Mouse (Mus musculus) adrenal gland, adult (tissue): Measurements from ENCODE around the gene Slc15a1.

ENCODE experiments used
- DNase-seq, 2 experiments: peaks; one replicate each; pipeline ENCODE4 v3.0.0; 2022 to 2023; ENCODE audit warnings: low spot score in 1 of 2; ENCODE audit not compliant: inconsistent age in 2 of 2

Slc15a1 gene

GRCm38 (mm10) chr14:121504781-121505484, at the start of gene Slc15a1:
Gene Slc15a1 (minus strand): TSS chr14:121505252.
- DNase-seq, result peak in 1 of 2 experiments; percentile 53

- no peak for DNase-seq
Observed at GRCm38 (mm10) chr14:121553785-121554184, 48.7 kb upstream of the Slc15a1 start.

GRCm38 (mm10) chr14:121552586-121552985, 47.5 kb upstream of the Slc15a1 start:
- DNase-seq, result no peak

- no peak for DNase-seq
Observed at GRCm38 (mm10) chr14:121549834-121550233, 44.8 kb upstream of the Slc15a1 start.

GRCm38 (mm10) chr14:121547745-121548144, 42.7 kb upstream of the Slc15a1 start:
- peak in 1 of 2 experiments; percentile 16 for DNase-seq

GRCm38 (mm10) chr14:121546621-121547020, 41.6 kb upstream of the Slc15a1 start:
- DNase-seq, result no peak

- DNase-seq, result no peak
Observed at GRCm38 (mm10) chr14:121545551-121546331, 40.7 kb upstream of the Slc15a1 start.

GRCm38 (mm10) chr14:121541262-121541661, 36.2 kb upstream of the Slc15a1 start:
- DNase-seq, result no peak

GRCm38 (mm10) chr14:121534501-121534900, 29.4 kb upstream of the Slc15a1 start:
- peak in 1 of 2 experiments; percentile 49 for DNase-seq

- DNase-seq, result no peak
Observed at GRCm38 (mm10) chr14:121530853-121531252, 25.8 kb upstream of the Slc15a1 start.

- DNase-seq, result peak in 1 of 2 experiments; percentile 48
Observed at GRCm38 (mm10) chr14:121527883-121528282, 22.8 kb upstream of the Slc15a1 start.

GRCm38 (mm10) chr14:121527201-121527600, 22.1 kb upstream of the Slc15a1 start:
- DNase-seq, result no peak

- DNase-seq, result peak; percentile 47 to 77
Observed at GRCm38 (mm10) chr14:121521709-121522108, 16.7 kb upstream of the Slc15a1 start.

- no peak for DNase-seq
Observed at GRCm38 (mm10) chr14:121516881-121517280, 11.8 kb upstream of the Slc15a1 start.

- DNase-seq, result no peak
Observed at GRCm38 (mm10) chr14:121508929-121509328, 3.9 kb upstream of the Slc15a1 start.

- DNase-seq, result no peak
Observed at GRCm38 (mm10) chr14:121506336-121506735, 1.3 kb upstream of the Slc15a1 start.

GRCm38 (mm10) chr14:121505485-121505860, 421 bp upstream of the Slc15a1 start:
- no peak for DNase-seq

GRCm38 (mm10) chr14:121500577-121500976, 4.5 kb downstream of the Slc15a1 start:
- DNase-seq, result peak in 1 of 2 experiments; percentile 36

GRCm38 (mm10) chr14:121499769-121500168, 5.3 kb downstream of the Slc15a1 start:
- DNase-seq, result no peak

GRCm38 (mm10) chr14:121497800-121498199, 7.3 kb downstream of the Slc15a1 start:
- DNase-seq, result no peak

- no peak for DNase-seq
Observed at GRCm38 (mm10) chr14:121495741-121496140, 9.3 kb downstream of the Slc15a1 start.

- no peak for DNase-seq
Observed at GRCm38 (mm10) chr14:121495120-121495519, 9.9 kb downstream of the Slc15a1 start.
